Mouse (Mus musculus) large intestine, adult 2 months (tissue): ENCODE results near the gene Olfr70. TPM values are rescaled to one million over a fixed set of nuclear protein-coding genes. Genes with fewer than 3 reads are reported as not detected.

Experiments
- DNase-seq: peaks from one replicate; pipeline ENCODE4 v3.0.0-alpha.2; 2012; ENCODE audit warnings: low read depth, low spot score
- WGBS: fragments of 180-500 bp; shearing (Covaris S2); methylation state at CpG from one replicate; pipeline ENCODE4 v1.1.7; 2018; 5-methylcytosine and 5-hydroxymethylcytosine counted together
- polyA plus RNA-seq: library from polyadenylated mRNA; depleted of rRNA; stranded (reverse); fragments of >200 nt; gene quantifications from 2 replicates; pipeline ENCODE4 v1.2.3, GENCODE M21; 2012; rRNA removed

The Olfr70 gene
- polyA plus RNA-seq, 1 experiment, result not detected

- WGBS, result 1% methylated on average over 39 of the region's 41 CpGs
- peak; percentile 52 for DNase-seq
Observed at GRCm38 (mm10) chr4:43668782-43669427, 31.7 kb downstream of the Olfr70 start, which contains the start of the genes Tmem8b and Fam221b. Gene Tmem8b, plus strand, starts transcription at chr4:43668971. Gene Fam221b, minus strand, starts transcription at chr4:43669145.

- 21% methylated on average over 4 of the region's 4 CpGs for WGBS
- DNase-seq, result no peak
Observed at GRCm38 (mm10) chr4:43666412-43666811, 34.2 kb downstream of the Olfr70 start.

GRCm38 (mm10) chr4:43657146-43657545 lies 43.5 kb downstream of the Olfr70 start:
- DNase-seq, result no peak
- WGBS, result 53% methylated on average over 4 of the region's 4 CpGs

- peak; percentile 92 for DNase-seq
- under 1% methylated on average over 34 of the region's 34 CpGs for WGBS
Observed at GRCm38 (mm10) chr4:43656339-43657109, 44.1 kb downstream of the Olfr70 start, which contains the start of gene Hint2. Gene Hint2, minus strand, starts transcription at chr4:43656466.

GRCm38 (mm10) chr4:43655656-43656338 lies 44.8 kb downstream of the Olfr70 start:
- WGBS, result 3% methylated on average over 34 of the region's 34 CpGs

GRCm38 (mm10) chr4:43653161-43654015 lies 47.2 kb downstream of the Olfr70 start, which contains the start of gene Spag8:
Gene Spag8, minus strand, starts transcription at chr4:43653594.
- DNase-seq, result no peak
- 28% methylated on average over 24 of the region's 24 CpGs for WGBS

More at GRCm38 (mm10) chr4:43655656-43656338, 44.8 kb downstream of the Olfr70 start:
- no peak for DNase-seq

- WGBS, result 87% methylated on average over 4 of the region's 4 CpGs
- no peak for DNase-seq
Observed at GRCm38 (mm10) chr4:43652726-43653125, 47.9 kb downstream of the Olfr70 start.

GRCm38 (mm10) chr4:43649783-43650182 lies 50.8 kb downstream of the Olfr70 start:
- WGBS, result 91% methylated on average over 3 of the region's 3 CpGs

More at GRCm38 (mm10) chr4:43649783-43650182, 50.8 kb downstream of the Olfr70 start:
- no peak for DNase-seq

Other genes starting within 250 kb of the Olfr70 start
- 14.6 and 14.9 TPM in 2 replicates for gene Cd72, start 246.2 kb downstream of the Olfr70 start, polyA plus RNA-seq
- gene Sit1, start 217.1 kb downstream of the Olfr70 start, polyA plus RNA-seq, result 1.7 and 1.8 TPM in 2 replicates
- gene Ccdc107, start 207.9 kb downstream of the Olfr70 start, polyA plus RNA-seq, result 187 and 232 TPM in 2 replicates
- 66.9 and 81.0 TPM in 2 replicates for gene Arhgef39, start 201.1 kb downstream of the Olfr70 start, polyA plus RNA-seq
- gene Car9, start 193.8 kb downstream of the Olfr70 start, polyA plus RNA-seq, result 50.4 and 64.5 TPM in 2 replicates
- 118 and 122 TPM in 2 replicates for gene Tpm2, start 177.0 kb downstream of the Olfr70 start, polyA plus RNA-seq
- 66.0 and 86.4 TPM in 2 replicates for gene Creb3, start 138.5 kb downstream of the Olfr70 start, polyA plus RNA-seq
- gene Tln1, start 138.1 kb downstream of the Olfr70 start, polyA plus RNA-seq, result 48.4 and 72.5 TPM in 2 replicates
- 25.9 and 45.4 TPM in 2 replicates for gene Rgp1, start 122.1 kb downstream of the Olfr70 start, polyA plus RNA-seq
- gene Gba2, start 121.9 kb downstream of the Olfr70 start, polyA plus RNA-seq, result 6.3 and 10.3 TPM in 2 replicates
- gene Msmp, start 116.3 kb downstream of the Olfr70 start, polyA plus RNA-seq, result not detected in 2 replicates
- gene Npr2, start 68.9 kb downstream of the Olfr70 start, polyA plus RNA-seq, result 7.3 and 9.0 TPM in 2 replicates
- 0.38 and 0.81 TPM in 2 replicates for gene Spag8, start 47.2 kb downstream of the Olfr70 start, polyA plus RNA-seq
- gene Hint2, start 44.3 kb downstream of the Olfr70 start, polyA plus RNA-seq, result 80.6 and 90.2 TPM in 2 replicates
- gene Tmem8b, start 31.8 kb downstream of the Olfr70 start, polyA plus RNA-seq, result 2.0 and 2.3 TPM in 2 replicates
- gene Fam221b, start 31.7 kb downstream of the Olfr70 start, polyA plus RNA-seq, result 0.02 and 0.07 TPM in 2 replicates
- not detected in 2 replicates for gene Olfr71, start 9.4 kb upstream of the Olfr70 start, polyA plus RNA-seq
- 1.9 and 2.3 TPM in 2 replicates for gene Hrct1, start 26.4 kb upstream of the Olfr70 start, polyA plus RNA-seq
- gene Spaar, start 29.2 kb upstream of the Olfr70 start, polyA plus RNA-seq, result 0.68 and 1.5 TPM in 2 replicates
- not detected in 2 replicates for gene Olfr159, start 70.2 kb upstream of the Olfr70 start, polyA plus RNA-seq
- gene Olfr156, start 123.1 kb upstream of the Olfr70 start, polyA plus RNA-seq, result not detected in 2 replicates
- 0.10 and 0.14 TPM in 2 replicates for gene Olfr157, start 139.4 kb upstream of the Olfr70 start, polyA plus RNA-seq
- gene Olfr155, start 150.8 kb upstream of the Olfr70 start, polyA plus RNA-seq, result not detected in 2 replicates
- gene Reck, start 174.7 kb upstream of the Olfr70 start, polyA plus RNA-seq, result 2.5 and 4.1 TPM in 2 replicates